Mouse (Mus musculus) ovary, postnatal 10 days (tissue): ENCODE results near the gene Gucy2g.

ENCODE experiments used
- DNase-seq: peaks from one replicate; pipeline ENCODE4 v3.0.0; 2022; ENCODE audit warnings: low spot score

The Gucy2g gene

DNA sequence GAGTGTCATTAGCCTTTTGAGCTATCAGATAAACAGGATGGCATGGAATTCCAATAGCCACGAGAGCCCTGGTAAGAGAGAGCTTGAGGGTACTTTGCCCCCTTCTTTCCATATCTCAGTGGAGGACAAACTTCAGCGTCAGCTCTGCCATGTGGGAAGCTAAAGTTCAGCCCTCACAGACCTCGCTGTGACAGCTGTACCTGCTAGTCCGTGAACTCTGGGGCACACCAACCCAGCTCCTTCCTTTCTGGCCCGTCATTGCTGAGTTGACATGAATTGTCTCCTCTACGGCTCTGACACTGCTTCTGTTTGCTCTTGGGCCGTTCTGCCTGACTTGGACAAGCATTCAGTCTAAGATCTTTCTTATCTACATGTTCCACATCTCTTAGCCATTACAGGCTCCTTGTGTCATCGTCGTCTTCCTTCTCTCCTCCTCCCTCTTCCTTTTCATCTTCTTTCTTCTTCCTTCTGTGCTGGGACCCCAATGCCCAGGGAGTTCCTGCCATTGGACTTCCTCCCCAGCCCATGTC, 7.0 kb upstream of the Gucy2g start:
- no peak for DNase-seq

DNA sequence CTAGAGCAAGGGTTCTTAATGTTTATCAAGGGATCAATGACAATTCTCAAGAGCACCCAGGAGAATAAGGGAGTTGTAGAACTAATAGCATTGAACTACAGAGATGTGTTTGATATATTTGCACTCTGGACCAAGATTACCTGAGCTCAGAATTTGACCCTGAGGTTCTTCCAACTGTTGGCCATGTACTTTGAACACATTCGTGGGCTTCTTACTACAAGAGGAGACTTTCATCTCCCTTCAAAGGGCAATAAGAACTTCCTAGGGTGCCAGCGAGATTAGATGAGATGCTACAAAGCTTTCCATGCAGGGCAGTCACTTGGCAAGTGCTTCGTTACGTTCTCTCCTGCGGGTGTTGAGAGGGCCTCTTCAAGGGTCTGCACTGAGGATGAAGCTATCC, 6.5 kb upstream of the Gucy2g start:
- DNase-seq, result no peak

DNA sequence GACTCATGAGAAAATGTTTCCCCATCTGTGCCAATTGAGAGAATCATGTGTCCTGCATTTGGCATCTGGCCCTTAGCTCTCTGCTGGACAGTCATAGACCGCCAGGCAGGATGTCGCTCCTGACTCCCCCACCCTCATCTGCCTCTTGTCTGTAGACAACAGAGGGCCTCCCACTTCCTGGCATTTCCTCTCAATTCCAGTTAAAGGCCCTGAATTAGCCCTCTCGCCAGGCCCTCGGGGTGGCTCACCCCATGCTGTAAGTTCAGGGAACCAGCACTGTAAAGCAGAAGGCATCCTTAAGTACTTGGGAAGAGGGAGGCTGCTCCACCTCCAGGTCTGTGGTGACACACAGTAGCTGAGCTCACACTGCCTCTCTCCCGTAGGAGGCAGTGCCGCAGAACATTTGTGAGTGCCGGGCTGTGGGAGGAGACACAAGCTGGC, 3.8 kb upstream of the Gucy2g start:
- DNase-seq, result peak; percentile 6

GRCm38 (mm10) chr19:55239766-55240426, 1.1 kb downstream of the Gucy2g start:
- no peak for DNase-seq

- no peak for DNase-seq
These were observed 4.5 kb downstream of the Gucy2g start for GRCm38 (mm10) chr19:55236564-55236963.

DNA sequence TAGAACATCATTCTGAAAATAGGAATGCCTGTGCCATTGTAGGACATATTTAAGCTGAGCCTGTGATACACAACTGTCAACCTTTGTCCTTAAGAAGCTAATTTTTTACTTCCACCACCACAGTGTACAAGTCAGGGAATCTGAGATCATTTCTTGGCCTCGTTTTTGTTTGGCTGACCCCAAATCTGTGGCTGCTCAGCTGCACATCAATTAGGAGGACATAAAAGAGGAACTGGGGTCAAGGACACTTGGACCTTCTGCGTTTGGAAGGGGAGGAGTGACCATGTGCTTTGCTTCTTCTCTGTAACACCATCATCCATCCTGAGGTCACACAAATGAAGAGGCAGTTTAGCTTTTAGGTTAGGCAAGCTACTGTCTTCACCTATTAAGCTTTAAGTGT, 5.0 kb downstream of the Gucy2g start:
- DNase-seq, result no peak

- DNase-seq, result no peak
These were observed 8.9 kb downstream of the Gucy2g start for GRCm38 (mm10) chr19:55232136-55232535.

- no peak for DNase-seq
These were observed 10.0 kb downstream of the Gucy2g start for GRCm38 (mm10) chr19:55231081-55231480.

DNA sequence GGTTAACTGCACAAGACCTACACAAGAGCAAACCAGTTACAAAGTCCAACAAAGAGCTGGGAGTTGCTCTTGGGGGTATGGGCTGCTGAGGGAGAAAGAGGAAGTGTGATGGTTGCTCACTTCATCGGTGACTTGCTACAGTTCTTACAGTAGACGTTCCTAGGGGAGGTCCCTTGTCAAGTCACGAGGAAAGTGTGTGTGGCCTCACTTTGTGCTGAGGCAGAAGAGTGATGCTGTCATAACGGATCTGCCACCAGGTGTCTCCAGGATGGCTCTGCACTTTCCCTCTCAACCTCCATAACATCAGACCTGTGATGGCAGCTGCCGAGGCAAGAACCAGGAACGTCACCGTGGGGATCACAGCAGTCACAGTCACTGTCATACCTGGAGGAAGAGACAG, 13.9 kb downstream of the Gucy2g start:
- no peak for DNase-seq

GRCm38 (mm10) chr19:55226621-55227020, 14.4 kb downstream of the Gucy2g start:
- DNase-seq, result no peak

GRCm38 (mm10) chr19:55222268-55222667, 18.8 kb downstream of the Gucy2g start:
- DNase-seq, result no peak

DNA sequence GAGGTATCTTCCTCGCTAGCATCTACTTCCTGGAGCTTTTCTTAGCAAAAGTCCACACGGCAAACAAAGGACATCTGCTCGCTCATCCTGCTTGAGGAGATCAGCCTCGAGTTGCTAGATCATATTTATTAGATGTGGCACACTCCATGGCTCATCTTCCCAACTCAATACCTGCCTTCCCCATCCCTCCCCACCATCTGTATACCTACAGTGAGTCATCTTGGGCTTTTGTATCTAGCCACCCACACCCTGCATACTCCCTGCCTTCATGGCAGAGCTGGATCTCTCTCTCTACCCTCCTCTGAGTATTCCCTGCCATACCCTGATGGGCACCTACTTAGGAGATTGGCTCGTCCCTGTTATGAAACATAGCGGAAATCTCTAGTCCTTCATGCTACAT, 19.8 kb downstream of the Gucy2g start:
- DNase-seq, result no peak

GRCm38 (mm10) chr19:55219359-55219758, 21.7 kb downstream of the Gucy2g start:
- no peak for DNase-seq

DNA sequence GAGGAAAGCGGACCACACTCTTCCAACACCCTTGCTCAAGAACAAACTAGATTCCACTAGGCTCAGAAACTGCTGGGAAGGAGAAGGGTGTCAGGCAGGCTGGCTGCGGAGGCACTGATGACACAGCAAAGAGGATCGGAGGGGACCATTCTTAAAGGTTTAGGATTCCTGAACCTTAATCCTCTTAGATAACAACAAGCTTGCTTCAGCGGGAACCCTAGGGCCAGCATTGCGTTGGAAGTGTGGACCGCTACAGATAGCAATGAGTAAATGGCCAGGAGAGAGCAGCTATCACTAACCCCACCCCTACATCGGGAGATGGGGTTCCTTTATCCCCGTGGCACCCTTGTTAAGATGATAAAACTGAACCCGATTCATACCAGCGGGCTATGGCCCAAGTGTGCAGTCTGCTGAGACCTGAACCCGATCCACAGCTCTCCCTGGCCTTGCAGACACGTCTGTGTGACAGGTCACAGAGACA, 22.3 kb downstream of the Gucy2g start:
- DNase-seq, result no peak

- DNase-seq, result peak; percentile 73
These were observed 22.8 kb downstream of the Gucy2g start for GRCm38 (mm10) chr19:55218192-55218739.

- DNase-seq, result no peak
These were observed 23.7 kb downstream of the Gucy2g start for GRCm38 (mm10) chr19:55217365-55217764.

GRCm38 (mm10) chr19:55216876-55217275, 24.2 kb downstream of the Gucy2g start:
- no peak for DNase-seq

- DNase-seq, result no peak
These were observed 27.3 kb downstream of the Gucy2g start for GRCm38 (mm10) chr19:55213617-55214340.

DNA sequence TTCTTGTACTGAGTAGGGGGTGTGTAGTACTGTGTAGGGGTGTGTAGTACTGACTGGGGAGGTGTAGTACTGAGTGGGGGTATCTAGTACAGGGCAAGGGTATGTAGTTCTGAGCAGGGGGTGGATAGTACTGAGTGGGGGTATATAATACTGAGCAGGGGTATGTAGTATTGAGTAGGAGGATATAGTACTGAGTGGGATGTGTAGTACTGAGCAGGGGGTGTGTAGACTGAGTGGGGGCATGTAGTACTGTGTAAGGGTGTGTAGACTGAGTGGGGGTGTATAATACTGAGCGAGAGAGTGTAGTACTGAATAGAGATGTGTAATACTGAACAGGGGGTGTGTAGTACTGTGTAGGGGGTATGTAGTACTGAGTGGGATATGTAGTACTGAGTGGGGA, 29.3 kb downstream of the Gucy2g start:
- no peak for DNase-seq

GRCm38 (mm10) chr19:55209084-55209483, 32.0 kb downstream of the Gucy2g start:
- DNase-seq, result no peak

DNA sequence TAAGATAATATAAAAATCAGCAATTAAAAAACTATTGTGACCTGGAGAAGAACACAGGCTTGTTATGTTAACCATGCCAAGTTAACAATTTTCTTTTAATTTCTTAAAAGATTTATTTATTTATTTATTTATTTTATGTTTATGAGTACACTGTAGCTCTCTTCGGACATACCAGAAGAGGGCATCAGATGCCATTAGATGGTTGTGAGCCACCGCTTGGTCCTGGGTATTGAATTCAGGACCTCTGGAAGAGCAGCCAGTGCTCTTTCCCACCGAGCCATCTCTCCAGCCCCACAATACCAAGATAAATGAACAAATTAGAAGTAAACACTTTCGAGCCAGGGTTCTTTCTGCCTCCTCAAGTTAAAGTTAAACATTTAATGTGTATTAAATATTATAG, 32.4 kb downstream of the Gucy2g start:
- no peak for DNase-seq

- no peak for DNase-seq
These were observed 33.1 kb downstream of the Gucy2g start for GRCm38 (mm10) chr19:55207746-55208538.
